Mouse (Mus musculus): Measurements from ENCODE around the gene 1700009N14Rik.

1700009N14Rik gene

GRCm38 (mm10) chr4:39450069-39450468 is at the start of gene 1700009N14Rik:
1700009N14Rik (plus strand) TSS chr4:39450295.
- no peak for TF ChIP-seq CTCF (conservative IDR thresholded peaks at IDR 0.05; ENCODE audit: low read length)
- no peaks in the 10 kb centered on the region for H3K27me3 ChIP-seq (ENCODE audit: insufficient read depth, low read length)
- no peaks in the 10 kb centered on the region for H3K4me1 ChIP-seq (replicated peaks; ENCODE audit: low read depth, low read length)
- no peak within 1 kb of the TSS for H3K4me3 ChIP-seq (replicated peaks; ENCODE audit: low read length)
- H3K9me3 ChIP-seq (ENCODE audit: low read length), result no peaks in the 10 kb centered on the region
- H3K36me3 ChIP-seq (ENCODE audit: insufficient read depth, low read length), result no peaks in the 10 kb centered on the region

GRCm38 (mm10) chr4:39437870-39438367 is 12.2 kb upstream of the 1700009N14Rik start:
- no peaks in the 10 kb centered on the region for H3K4me1 ChIP-seq (replicated peaks; ENCODE audit: low read depth, low read length)
- no peaks in the 10 kb centered on the region for H3K36me3 ChIP-seq (ENCODE audit: insufficient read depth, low read length)
- no peak overlapping the region for H3K4me3 ChIP-seq (replicated peaks; ENCODE audit: low read length)
- no peaks in the 10 kb centered on the region for H3K9me3 ChIP-seq (ENCODE audit: low read length)
- no peak for TF ChIP-seq POU5F1 (IDR thresholded peaks at IDR 0.05; ENCODE audit: borderline replicate concordance, low read length)
- no peak for TF ChIP-seq NANOG (IDR thresholded peaks at IDR 0.05; ENCODE audit: borderline replicate concordance, low read length)
- TF ChIP-seq CTCF (conservative IDR thresholded peaks at IDR 0.05; ENCODE audit: low read length), result no peak
- no peaks in the 10 kb centered on the region for H3K27me3 ChIP-seq (ENCODE audit: insufficient read depth, low read length)

- no peak overlapping the region for H3K4me3 ChIP-seq (replicated peaks; ENCODE audit: low read length)
- H3K9me3 ChIP-seq (ENCODE audit: low read length), result peaks cover 14% of the 10 kb centered on the region
- no peaks in the 10 kb centered on the region for H3K27me3 ChIP-seq (ENCODE audit: insufficient read depth, low read length)
- no peak for TF ChIP-seq NANOG (IDR thresholded peaks at IDR 0.05; ENCODE audit: borderline replicate concordance, low read length)
- TF ChIP-seq CTCF (conservative IDR thresholded peaks at IDR 0.05; ENCODE audit: low read length), result no peak
- no peak for TF ChIP-seq POU5F1 (IDR thresholded peaks at IDR 0.05; ENCODE audit: borderline replicate concordance, low read length)
- H3K36me3 ChIP-seq (ENCODE audit: insufficient read depth, low read length), result no peaks in the 10 kb centered on the region
- no peaks in the 10 kb centered on the region for H3K4me1 ChIP-seq (replicated peaks; ENCODE audit: low read depth, low read length)
Observed at GRCm38 (mm10) chr4:39474291-39474690, 24.2 kb downstream of the 1700009N14Rik start.

- no peak overlapping the region for H3K4me3 ChIP-seq (replicated peaks; ENCODE audit: low read length)
- no peaks in the 10 kb centered on the region for H3K4me1 ChIP-seq (replicated peaks; ENCODE audit: low read depth, low read length)
- H3K27me3 ChIP-seq (ENCODE audit: insufficient read depth, low read length), result no peaks in the 10 kb centered on the region
- no peaks in the 10 kb centered on the region for H3K36me3 ChIP-seq (ENCODE audit: insufficient read depth, low read length)
- no peaks in the 10 kb centered on the region for H3K9me3 ChIP-seq (ENCODE audit: low read length)
- no peak for TF ChIP-seq POU5F1 (IDR thresholded peaks at IDR 0.05; ENCODE audit: borderline replicate concordance, low read length)
Observed at GRCm38 (mm10) chr4:39486393-39486792, 36.3 kb downstream of the 1700009N14Rik start.

- Histone ChIP-seq H3K4me1 (replicated peaks; ENCODE audit: low read depth, low read length) (no peaks in the 10 kb centered on the region), H3K9me3 (ENCODE audit: low read length) (no peaks in the 10 kb centered on the region), H3K36me3 (ENCODE audit: insufficient read depth, low read length) (no peaks in the 10 kb centered on the region), H3K4me3 (replicated peaks; ENCODE audit: low read length) (no peak overlapping the region), H3K27me3 (ENCODE audit: insufficient read depth, low read length) (no peaks in the 10 kb centered on the region)
- no peak for TF ChIP-seq CTCF (conservative IDR thresholded peaks at IDR 0.05; ENCODE audit: low read length)
- TF ChIP-seq NANOG (IDR thresholded peaks at IDR 0.05; ENCODE audit: borderline replicate concordance, low read length), result no peak
- TF ChIP-seq POU5F1 (IDR thresholded peaks at IDR 0.05; ENCODE audit: borderline replicate concordance, low read length), result no peak
Observed at GRCm38 (mm10) chr4:39493596-39493995, 43.5 kb downstream of the 1700009N14Rik start.

GRCm38 (mm10) chr4:39495875-39496274 is 45.8 kb downstream of the 1700009N14Rik start:
- H3K27me3 ChIP-seq (ENCODE audit: insufficient read depth, low read length), result no peaks in the 10 kb centered on the region
- TF ChIP-seq NANOG (IDR thresholded peaks at IDR 0.05; ENCODE audit: borderline replicate concordance, low read length), result no peak
- no peak for TF ChIP-seq POU5F1 (IDR thresholded peaks at IDR 0.05; ENCODE audit: borderline replicate concordance, low read length)
- no peak for TF ChIP-seq CTCF (conservative IDR thresholded peaks at IDR 0.05; ENCODE audit: low read length)

More at GRCm38 (mm10) chr4:39495875-39496274, 45.8 kb downstream of the 1700009N14Rik start:
- Histone ChIP-seq H3K4me1 (replicated peaks; ENCODE audit: low read depth, low read length) (no peaks in the 10 kb centered on the region), H3K36me3 (ENCODE audit: insufficient read depth, low read length) (no peaks in the 10 kb centered on the region), H3K9me3 (ENCODE audit: low read length) (no peaks in the 10 kb centered on the region), H3K4me3 (replicated peaks; ENCODE audit: low read length) (no peak overlapping the region)
